Mouse (Mus musculus) R1 (cell line): ENCODE measurements around the gene Pdlim7.

ENCODE experiments used
- DNase-seq: peaks from one replicate; pipeline ENCODE4 v3.0.0-alpha.2; 2018; ENCODE audit warnings: low read depth, low spot score

Pdlim7 gene

DNA sequence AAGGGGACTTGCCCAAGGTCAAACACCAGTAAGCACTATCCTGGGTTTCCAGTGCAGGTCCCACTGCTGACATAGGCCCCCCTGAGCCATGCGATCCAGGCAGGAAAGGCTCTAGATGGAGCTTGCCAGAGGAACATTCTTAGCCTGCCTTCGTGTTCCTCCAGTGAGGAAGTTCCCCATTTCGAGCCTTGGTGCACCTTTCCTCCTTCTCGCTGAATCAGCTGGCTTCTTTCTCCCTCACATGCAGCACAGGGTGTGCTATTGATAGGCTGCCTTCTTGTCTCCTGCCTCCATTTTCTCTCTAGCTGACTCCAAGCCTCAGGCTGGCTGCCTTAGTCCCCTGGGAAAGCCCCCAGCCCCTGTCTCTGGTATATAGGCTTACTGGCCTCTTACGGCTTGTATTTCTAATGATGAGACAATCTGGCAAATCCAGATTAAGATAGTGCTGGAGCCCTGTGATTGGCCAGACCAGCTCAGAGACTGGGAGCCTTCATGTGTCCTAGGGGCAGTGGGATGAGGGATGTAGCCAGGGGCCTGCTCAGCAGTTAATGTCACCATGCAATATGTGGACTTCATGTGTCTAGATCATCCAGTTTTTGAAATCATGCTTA is 47.5 kb downstream of the Pdlim7 start:
- DNase-seq: no peak

DNA sequence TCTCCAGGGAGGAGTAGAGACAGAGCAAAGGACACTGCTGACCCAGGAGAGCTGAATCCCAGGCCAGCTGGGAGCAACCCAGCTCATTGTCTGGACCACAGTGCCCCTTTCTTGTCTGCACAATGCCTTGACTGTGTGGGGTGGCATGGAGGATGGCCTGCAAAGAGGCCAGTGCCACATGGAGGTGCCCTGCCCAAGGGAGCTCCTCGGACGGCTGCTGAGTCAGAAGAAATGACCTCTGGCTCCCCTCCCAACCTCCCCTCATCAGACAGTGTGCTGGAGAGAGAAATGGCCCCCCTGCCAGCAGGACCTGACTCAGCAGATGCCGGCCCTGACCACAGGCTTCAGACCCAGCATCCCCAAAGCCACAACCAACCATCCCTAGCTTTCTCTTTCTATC is 48.3 kb downstream of the Pdlim7 start:
- DNase-seq: no peak

- DNase-seq: peak; percentile 80
These were observed 49.2 kb downstream of the Pdlim7 start, which contains the start of gene Prr7 for GRCm38 (mm10) chr13:55464027-55464884. Gene Prr7 (plus strand): TSS chr13:55464267.

DNA sequence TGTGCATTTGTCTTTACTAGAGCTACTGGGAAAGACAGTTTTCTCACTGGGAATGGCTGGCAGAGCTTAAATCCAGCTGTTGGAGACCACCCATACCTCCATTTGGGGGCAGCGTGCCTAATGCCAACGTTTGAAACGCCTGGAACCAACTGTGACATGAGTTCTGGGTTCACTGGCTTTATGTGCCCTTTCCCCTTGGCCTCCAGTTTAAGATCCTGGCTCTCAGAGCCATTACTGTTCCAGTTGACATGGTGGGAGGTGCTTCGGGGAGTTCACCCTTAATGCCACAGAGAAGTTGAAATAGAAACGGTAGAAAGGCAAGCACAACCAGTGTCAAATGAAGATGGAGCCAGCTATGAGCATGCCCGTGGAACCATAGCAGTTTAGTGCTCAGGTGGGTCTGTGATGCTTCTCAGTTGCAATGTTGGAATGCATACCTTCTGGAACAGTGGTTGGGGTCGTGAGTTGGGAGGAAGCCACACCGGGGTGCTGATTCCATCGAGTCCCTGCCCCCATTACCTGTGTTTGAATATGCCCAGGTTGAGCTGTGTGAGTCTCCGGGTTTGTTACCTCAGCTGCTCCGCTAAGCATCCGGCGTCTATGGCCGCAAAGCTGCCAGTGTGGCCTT is 50.0 kb downstream of the Pdlim7 start:
- DNase-seq: no peak

DNA sequence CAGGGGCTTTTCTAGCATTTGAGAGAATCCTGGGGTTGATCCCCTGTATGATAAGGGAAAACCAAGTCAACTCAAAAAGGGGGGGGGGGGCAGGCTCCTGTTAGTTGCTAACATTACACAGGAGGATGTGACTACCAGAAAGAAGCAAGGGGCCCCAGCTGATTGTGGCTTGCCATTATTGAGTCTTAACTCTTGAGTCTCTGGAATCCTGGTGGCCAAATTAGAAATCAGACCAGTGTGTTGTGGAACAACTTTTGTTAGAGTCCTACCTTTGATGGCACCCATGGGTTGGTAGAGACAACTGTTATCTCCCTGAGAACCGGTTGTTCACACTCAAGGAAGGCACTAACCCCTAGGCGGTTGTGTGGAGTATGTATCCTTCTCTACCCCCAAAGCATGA is 50.5 kb downstream of the Pdlim7 start:
- no peak for DNase-seq

GRCm38 (mm10) chr13:55451785-55452549 is 61.5 kb downstream of the Pdlim7 start:
- peak; percentile 49 for DNase-seq

DNA sequence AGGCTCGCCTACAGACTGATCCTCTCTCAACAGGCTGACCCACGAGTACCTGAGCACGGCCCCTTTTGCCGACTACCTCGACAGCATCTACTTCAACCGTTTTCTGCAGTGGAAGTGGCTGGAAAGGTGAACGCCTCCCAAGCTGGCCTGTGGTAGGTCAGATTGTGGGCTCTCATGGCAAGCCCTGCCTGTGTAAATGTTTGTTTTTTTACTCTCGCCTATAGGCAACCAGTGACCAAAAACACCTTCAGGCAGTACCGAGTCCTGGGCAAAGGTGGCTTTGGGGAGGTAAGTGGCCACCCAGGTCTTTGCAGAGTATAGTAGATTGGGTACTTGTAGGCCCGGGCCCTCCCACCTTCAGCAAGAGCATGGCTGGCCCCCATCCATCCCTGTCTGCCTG is 62.2 kb downstream of the Pdlim7 start:
- no peak for DNase-seq

- no peak for DNase-seq
These were observed 62.9 kb downstream of the Pdlim7 start for GRCm38 (mm10) chr13:55450511-55450980.

DNA sequence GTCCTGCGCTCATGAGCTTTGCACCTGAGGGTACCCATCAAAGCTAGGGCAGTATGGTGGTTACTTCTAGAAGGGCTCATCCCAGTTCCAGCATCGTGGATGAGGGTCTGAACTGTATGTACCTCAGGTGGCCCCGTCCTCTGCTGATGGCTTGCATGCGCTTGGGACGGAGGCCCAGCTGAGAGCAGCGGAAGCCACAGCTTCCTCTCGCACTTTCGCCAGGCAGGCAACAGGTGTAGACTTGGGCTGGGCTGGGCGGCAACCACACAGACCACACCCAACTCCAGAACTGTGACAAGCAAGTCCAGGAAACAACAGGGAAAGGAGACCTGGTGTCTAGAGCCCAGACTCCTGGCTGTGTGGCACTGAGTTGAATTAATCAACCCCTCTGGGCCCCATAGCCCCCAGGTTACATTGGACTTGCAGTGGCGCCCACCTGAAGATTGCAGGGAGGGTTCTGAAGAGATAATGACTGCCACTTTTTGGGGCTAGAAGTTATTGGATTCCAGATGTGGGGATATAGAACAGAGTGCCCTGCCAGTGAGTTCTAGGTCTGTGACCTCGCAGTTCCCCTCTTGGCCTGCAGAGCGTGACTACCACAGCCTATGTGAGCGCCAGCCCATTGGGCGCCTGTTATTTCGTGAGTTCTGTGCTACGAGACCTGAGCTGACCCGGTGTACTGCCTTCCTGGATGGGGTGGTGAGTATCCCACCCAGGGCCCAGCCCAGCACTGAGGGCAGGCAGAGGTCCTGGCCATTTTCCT is 63.6 kb downstream of the Pdlim7 start:
- DNase-seq: peak; percentile 61

- no peak for DNase-seq
These were observed 64.3 kb downstream of the Pdlim7 start for GRCm38 (mm10) chr13:55449205-55449604.

- DNase-seq: no peak
These were observed 65.3 kb downstream of the Pdlim7 start for GRCm38 (mm10) chr13:55448131-55448530.

DNA sequence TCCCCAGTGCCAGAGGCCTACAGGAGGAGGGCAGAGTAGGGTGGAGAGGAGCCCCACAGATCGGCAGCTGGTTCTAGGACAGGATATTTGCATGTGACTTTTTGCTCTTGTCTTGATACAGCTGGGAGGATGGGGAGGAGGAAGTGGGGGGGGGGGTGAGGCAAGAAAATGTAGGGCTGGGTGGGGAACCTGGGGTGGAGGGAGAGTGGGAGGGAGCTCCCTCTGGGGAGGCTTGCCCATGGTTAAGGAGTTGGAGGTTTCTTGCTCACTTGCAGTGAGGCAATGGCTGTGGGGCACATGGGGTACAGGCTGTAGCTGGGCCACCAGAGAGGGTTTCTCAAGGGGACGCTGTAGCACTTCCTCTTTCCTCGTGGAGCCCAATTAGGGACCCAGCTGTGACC is 65.9 kb downstream of the Pdlim7 start:
- no peak for DNase-seq

DNA sequence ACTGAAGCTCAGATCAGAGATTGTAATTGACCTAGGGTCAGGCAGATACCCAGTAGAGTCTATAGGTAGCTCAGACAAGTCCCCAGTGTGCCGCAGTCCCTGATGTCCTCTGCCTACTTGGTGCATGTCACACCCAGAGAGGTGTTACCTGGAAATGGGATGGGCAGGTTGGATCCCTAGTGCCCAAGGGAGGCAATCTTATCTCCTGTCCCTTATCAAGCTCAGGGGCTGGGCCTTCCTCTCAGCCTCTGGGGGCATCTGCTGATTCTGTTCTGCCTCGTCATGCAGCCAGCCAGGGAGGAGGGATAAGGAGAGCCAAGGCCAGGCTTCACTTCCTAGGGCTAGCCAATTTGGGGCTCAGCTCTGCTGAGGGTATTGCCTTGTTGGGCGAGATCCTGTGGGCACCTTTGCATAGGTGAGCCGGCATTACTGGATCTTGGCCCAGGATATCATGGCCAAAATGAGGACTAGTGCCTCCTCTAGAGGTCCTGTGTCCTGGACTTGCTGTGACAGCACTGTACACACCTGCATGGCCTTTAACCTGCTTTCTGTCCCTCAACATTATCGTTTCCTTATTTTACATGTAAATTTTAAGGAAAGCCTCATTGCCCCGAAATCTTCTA is 66.9 kb downstream of the Pdlim7 start:
- DNase-seq: no peak
